Mouse (Mus musculus): ENCODE measurements around the gene Tcea2. TPM values are rescaled to one million over a fixed set of nuclear protein-coding genes. Genes with fewer than 3 reads are reported as not detected.

The Tcea2 gene
- polyA plus RNA-seq, 1 experiment from 2014 or later: 18.7 TPM

DNA sequence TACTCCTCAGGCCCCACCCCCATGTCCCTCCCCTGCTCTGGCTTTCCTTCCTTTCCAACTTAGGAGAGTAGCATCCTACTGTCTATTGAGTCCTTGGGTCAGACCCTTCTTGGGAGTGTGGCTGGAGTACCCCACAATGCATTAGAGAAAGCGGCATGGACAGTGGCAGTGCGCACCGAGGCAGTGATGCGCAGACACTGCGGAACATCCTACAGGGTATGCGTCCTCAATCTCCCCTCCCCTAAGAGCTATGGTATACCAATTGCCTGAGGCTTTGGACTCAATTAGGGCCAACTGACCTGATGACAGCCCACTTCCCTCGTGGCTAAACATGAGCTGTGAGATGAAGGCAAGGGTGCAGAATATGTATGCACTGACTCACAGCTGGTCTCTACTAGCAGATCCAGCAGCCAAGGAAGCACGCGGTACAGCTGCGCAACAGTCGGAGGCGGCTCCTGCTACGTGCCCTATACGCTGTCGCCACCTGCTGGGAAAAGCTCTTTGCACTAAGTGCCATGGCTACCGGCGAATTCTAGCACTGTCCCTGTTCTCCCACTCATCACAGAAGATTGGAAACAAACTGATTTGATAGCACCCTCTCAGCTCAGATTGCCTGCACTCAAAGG, 21.1 kb upstream of the Tcea2 start:
- WGBS: 33% methylated on average over 17 of the region's 17 CpGs
- H3K27me3 ChIP-seq (ENCODE audit: poor library complexity, severe bottlenecking): no peaks in the 10 kb centered on the region
- no peak for DNase-seq (ENCODE audit: extremely low spot score, low spot score)
- no peak overlapping the region for H3K27ac ChIP-seq
- no peak overlapping the region for H3K4me3 ChIP-seq
- H3K4me1 ChIP-seq: peaks cover 40% of the 10 kb centered on the region
- H3K36me3 ChIP-seq (replicated peaks): peaks cover 43% of the 10 kb centered on the region
- no peaks in the 10 kb centered on the region for H3K9me3 ChIP-seq

DNA sequence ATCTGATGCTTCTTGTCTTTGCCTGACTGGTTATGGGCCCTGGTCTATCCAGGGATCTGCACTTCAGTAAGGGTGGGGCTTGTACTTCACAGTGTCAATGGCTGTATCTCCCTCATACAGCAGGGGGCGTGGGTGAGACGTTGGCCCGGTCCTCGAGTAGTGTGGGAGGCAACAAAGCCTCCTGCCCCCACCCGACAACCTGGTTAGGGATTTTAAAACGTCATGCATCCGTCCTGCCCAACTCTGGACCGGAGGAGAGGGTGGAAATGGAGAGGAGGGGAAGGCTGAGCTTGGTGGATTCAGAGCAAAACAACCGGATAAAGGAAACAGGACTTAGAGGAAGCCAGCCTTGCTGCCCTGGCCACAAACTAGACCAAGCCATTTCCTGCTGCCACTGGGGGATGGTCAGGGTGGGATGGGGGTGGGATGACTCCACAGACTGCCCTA, 20.5 kb upstream of the Tcea2 start:
- DNase-seq (ENCODE audit: extremely low spot score, low spot score): peak; percentile 60
- Histone ChIP-seq H3K9me3 (no peaks in the 10 kb centered on the region), H3K27ac (peak overlapping the region; percentile 26; the same call in 1 of the 2 replicates), H3K36me3 (replicated peaks) (peaks cover 37% of the 10 kb centered on the region), H3K4me1 (peaks cover 40% of the 10 kb centered on the region), H3K27me3 (ENCODE audit: poor library complexity, severe bottlenecking) (no peaks in the 10 kb centered on the region), H3K4me3 (no peak overlapping the region)
- WGBS: 11% methylated on average over 9 of the region's 9 CpGs

- Histone ChIP-seq H3K4me3 (no peak overlapping the region), H3K27ac (peak overlapping the region; percentile 53; the same call in 1 of the 2 replicates), H3K9me3 (no peaks in the 10 kb centered on the region), H3K27me3 (ENCODE audit: poor library complexity, severe bottlenecking) (peaks cover 9% of the 10 kb centered on the region), H3K36me3 (replicated peaks) (peaks cover 7% of the 10 kb centered on the region; the same call in 1 of the 2 replicates), H3K4me1 (peaks cover 37% of the 10 kb centered on the region)
- WGBS: 88% methylated on average over 3 of the region's 3 CpGs
- no peak for DNase-seq (ENCODE audit: extremely low spot score, low spot score)
These were observed 17.4 kb upstream of the Tcea2 start for GRCm38 (mm10) chr2:181662620-181663297.

DNA sequence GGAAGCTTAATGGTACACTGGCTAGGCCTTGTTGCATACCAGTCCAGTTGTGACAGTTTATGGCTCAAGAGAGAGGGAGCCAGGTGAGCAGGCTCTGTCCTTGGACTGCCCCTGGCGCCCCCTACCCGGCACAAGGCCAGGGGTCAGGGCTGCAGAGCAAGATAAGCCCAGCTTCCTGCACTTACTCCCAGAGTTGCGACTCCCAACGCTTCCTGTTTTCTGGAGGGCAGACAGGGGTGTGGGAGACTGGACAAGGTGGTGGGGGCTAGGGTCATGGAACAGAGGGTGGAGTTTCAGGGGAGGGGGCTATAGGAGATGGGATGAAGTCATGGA, 16.8 kb upstream of the Tcea2 start:
- Histone ChIP-seq H3K4me1 (peaks cover 37% of the 10 kb centered on the region), H3K4me3 (no peak overlapping the region), H3K27me3 (ENCODE audit: poor library complexity, severe bottlenecking) (peaks cover 14% of the 10 kb centered on the region), H3K9me3 (no peaks in the 10 kb centered on the region), H3K27ac (0 out of 2 replicates have a peak overlapping the region, but pooled peaks have one; percentile 52), H3K36me3 (replicated peaks) (peaks cover 7% of the 10 kb centered on the region; the same call in 1 of the 2 replicates)
- WGBS: 33% methylated on average over 4 of the region's 4 CpGs
- DNase-seq (ENCODE audit: extremely low spot score, low spot score): no peak

DNA sequence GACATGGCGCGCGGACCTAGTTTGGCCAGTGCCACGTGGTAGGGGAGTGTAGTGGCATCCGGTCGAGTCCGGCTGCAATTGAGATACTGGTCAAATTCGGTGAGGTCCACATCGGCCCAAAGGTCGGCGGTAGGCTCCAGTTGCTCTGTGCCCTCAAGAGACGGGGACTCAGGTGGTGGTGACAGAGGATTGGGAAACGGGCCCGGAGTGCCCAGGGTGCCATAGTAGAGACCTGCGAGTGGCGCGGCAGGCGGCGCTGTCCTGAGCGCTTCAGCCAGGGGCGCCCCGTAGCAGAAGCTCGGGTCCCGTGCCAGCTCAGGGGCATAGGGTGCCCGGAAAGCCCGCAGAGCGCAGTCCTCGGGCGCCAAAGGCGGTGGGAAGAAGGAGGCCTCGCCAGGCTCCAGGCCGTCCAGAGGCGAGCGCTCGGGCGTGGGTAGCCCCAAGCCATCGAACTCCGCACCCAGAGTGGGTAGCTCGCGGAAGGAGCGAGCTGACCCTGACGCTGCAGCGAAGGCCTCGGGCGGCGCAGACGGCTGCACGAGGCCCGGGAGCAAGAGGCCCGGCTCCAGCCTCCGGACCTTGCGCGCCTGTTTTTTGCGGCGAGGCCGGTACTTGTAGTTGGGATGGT, 9.7 kb upstream of the Tcea2 start:
- no peaks in the 10 kb centered on the region for H3K9me3 ChIP-seq
- peak overlapping the region; percentile 50 for H3K4me3 ChIP-seq
- H3K36me3 ChIP-seq (replicated peaks): no peaks in the 10 kb centered on the region
- no peak for DNase-seq (ENCODE audit: extremely low spot score, low spot score)
- 4% methylated on average over 56 of the region's 56 CpGs for WGBS
- H3K27ac ChIP-seq: peak overlapping the region; percentile 54; the same call in 1 of the 2 replicates
- peaks cover 85% of the 10 kb centered on the region for H3K27me3 ChIP-seq (ENCODE audit: poor library complexity, severe bottlenecking)
- H3K4me1 ChIP-seq: peaks cover 37% of the 10 kb centered on the region

- DNase-seq (ENCODE audit: extremely low spot score, low spot score): no peak
- no peaks in the 10 kb centered on the region for H3K9me3 ChIP-seq
- peaks cover 85% of the 10 kb centered on the region for H3K27me3 ChIP-seq (ENCODE audit: poor library complexity, severe bottlenecking)
- 1% methylated on average over 41 of the region's 41 CpGs for WGBS
- H3K36me3 ChIP-seq (replicated peaks): no peaks in the 10 kb centered on the region
- H3K4me3 ChIP-seq: peak overlapping the region; percentile 50
- peak overlapping the region; percentile 6; the same call in 1 of the 2 replicates for H3K27ac ChIP-seq
- H3K4me1 ChIP-seq: peaks cover 43% of the 10 kb centered on the region
These were observed 9.2 kb upstream of the Tcea2 start for GRCm38 (mm10) chr2:181670913-181671311.

DNA sequence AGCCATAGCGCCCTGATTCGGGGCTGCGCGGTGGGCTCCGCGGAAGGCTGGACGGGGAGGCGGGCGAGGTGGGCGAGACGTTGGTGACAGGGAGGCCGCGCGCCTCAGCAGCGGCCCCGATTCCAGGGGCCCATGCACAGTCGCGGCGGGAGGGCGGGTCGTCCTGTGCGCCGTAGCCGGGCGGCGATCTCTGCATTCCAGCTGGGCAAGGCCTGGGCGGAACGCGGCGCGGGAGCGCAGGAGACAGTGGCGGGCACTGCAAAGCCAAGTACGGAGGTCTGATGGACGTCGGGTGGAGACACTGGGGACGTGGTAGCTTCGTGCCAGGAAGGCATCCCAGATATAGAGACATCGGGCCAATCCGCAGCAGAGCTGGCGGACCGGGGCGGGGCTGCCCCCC, 8.8 kb upstream of the Tcea2 start, which contains the start of gene Sox18:
Sox18 (minus strand) TSS at position 315 of the 400 bp plus-strand sequence.
- Histone ChIP-seq H3K27me3 (ENCODE audit: poor library complexity, severe bottlenecking) (peaks cover 85% of the 10 kb centered on the region), H3K27ac (peak within 1 kb of the TSS; percentile 54), H3K4me1 (peaks cover 47% of the 10 kb centered on the region), H3K4me3 (peak within 1 kb of the TSS; percentile 50), H3K36me3 (replicated peaks) (no peaks in the 10 kb centered on the region), H3K9me3 (no peaks in the 10 kb centered on the region)
- peak; percentile 33 for DNase-seq (ENCODE audit: extremely low spot score, low spot score)
- WGBS: under 1% methylated on average over 43 of the region's 43 CpGs

DNA sequence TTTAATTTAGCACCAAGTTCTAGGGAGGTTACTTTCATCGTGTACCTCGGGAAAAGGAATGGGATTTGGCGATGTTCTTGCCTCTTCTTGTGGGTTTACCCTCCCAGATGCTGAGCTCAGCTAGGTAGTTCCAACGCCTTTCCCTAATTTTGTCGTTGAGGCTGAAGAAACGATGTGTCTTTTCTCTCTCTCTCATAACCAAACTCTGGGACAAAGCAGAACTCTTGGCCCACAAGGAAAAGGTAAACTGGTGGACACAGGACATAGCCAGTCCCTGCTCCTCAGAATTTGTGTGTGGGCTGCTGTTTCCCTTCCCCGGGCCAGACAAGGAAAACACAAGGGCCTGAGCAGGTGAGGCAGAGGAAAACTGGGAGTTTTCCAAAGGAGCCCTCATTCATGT, 8.1 kb upstream of the Tcea2 start:
- DNase-seq (ENCODE audit: extremely low spot score, low spot score): no peak
- Histone ChIP-seq H3K9me3 (no peaks in the 10 kb centered on the region), H3K4me1 (peaks cover 52% of the 10 kb centered on the region), H3K4me3 (peak overlapping the region; percentile 50; the same call in 1 of the 2 replicates), H3K27ac (no peak overlapping the region), H3K36me3 (replicated peaks) (no peaks in the 10 kb centered on the region), H3K27me3 (ENCODE audit: poor library complexity, severe bottlenecking) (peaks cover 86% of the 10 kb centered on the region)
- WGBS: 23% methylated on average over 7 of the region's 7 CpGs

GRCm38 (mm10) chr2:181673501-181673900, 6.6 kb upstream of the Tcea2 start:
- Histone ChIP-seq H3K27ac (no peak overlapping the region), H3K4me3 (no peak overlapping the region), H3K36me3 (replicated peaks) (no peaks in the 10 kb centered on the region), H3K27me3 (ENCODE audit: poor library complexity, severe bottlenecking) (peaks cover 78% of the 10 kb centered on the region), H3K4me1 (peaks cover 59% of the 10 kb centered on the region), H3K9me3 (no peaks in the 10 kb centered on the region)
- 57% methylated on average over 1 of the region's 1 CpGs for WGBS
- no peak for DNase-seq (ENCODE audit: extremely low spot score, low spot score)

DNA sequence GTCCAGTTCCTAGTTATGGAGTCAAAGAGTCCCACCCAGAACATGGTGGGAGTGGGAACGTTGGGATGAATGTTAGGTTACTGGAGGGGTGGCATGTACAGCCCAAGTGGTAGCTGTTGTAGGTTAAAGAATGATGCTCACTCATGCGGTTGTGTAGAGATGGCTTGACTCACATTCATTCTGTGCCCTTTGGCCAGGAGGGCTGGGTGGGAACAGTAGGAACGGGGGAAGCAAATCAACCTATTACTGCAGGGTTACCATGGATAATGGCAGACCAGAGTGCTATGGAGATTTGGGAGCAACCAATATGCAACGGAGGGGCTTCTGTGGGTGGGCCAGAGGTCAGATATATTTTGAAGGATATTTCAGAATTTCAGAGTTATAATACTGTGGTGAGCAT, 5.2 kb upstream of the Tcea2 start:
- peaks cover 66% of the 10 kb centered on the region for H3K4me1 ChIP-seq
- 82% methylated on average over 4 of the region's 4 CpGs for WGBS

DNA sequence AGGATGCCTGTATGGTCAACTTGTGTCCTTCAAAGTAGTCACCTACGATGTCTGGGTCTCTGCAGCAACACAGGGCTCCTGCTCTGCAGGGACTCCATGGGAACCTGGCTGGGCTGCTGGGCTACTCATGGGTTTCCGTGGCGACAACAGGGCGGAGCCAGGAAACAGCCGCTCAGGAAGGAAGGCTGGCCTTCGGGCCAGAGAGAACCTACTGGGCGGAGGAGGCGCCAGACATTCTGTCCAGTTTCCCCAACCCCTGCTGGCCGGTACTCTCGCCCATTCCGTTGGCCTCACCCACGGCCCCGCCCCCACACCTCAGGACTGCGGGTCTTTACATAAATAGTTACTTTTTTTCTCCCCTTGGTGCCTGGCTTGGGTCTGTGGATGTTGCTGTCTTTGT, 4.7 kb upstream of the Tcea2 start:
- H3K4me3 ChIP-seq: peak overlapping the region; percentile 39
- peak overlapping the region; percentile 79 for H3K27ac ChIP-seq
- WGBS: 3% methylated on average over 14 of the region's 14 CpGs
- H3K9me3 ChIP-seq: no peaks in the 10 kb centered on the region
- peak; percentile 63 for DNase-seq (ENCODE audit: extremely low spot score, low spot score)
- H3K27me3 ChIP-seq (ENCODE audit: poor library complexity, severe bottlenecking): peaks cover 58% of the 10 kb centered on the region
- no peaks in the 10 kb centered on the region for H3K36me3 ChIP-seq (replicated peaks)
- H3K4me1 ChIP-seq: peaks cover 62% of the 10 kb centered on the region

More for the DNA sequence above, 5.2 kb upstream of the Tcea2 start:
- Histone ChIP-seq H3K27ac (peak overlapping the region; percentile 79), H3K36me3 (replicated peaks) (no peaks in the 10 kb centered on the region), H3K27me3 (ENCODE audit: poor library complexity, severe bottlenecking) (peaks cover 63% of the 10 kb centered on the region), H3K9me3 (no peaks in the 10 kb centered on the region), H3K4me3 (no peak overlapping the region)
- no peak for DNase-seq (ENCODE audit: extremely low spot score, low spot score)

GRCm38 (mm10) chr2:181676424-181676823, 3.7 kb upstream of the Tcea2 start:
- H3K4me1 ChIP-seq: peaks cover 62% of the 10 kb centered on the region
- H3K4me3 ChIP-seq: no peak overlapping the region
- H3K36me3 ChIP-seq (replicated peaks): no peaks in the 10 kb centered on the region
- 39% methylated on average over 2 of the region's 2 CpGs for WGBS
- no peak for DNase-seq (ENCODE audit: extremely low spot score, low spot score)
- peaks cover 54% of the 10 kb centered on the region for H3K27me3 ChIP-seq (ENCODE audit: poor library complexity, severe bottlenecking)
- no peaks in the 10 kb centered on the region for H3K9me3 ChIP-seq
- H3K27ac ChIP-seq: peak overlapping the region; percentile 79; the same call in 1 of the 2 replicates

All from forebrain, embryonic 10.5 days (tissue).